In genomic region chr1:180386951-180387749, GRCm38 (mm10) we compare ENCODE assay signal across 8 mouse cellular contexts. TPM values are rescaled to one million over a fixed set of nuclear protein-coding genes. Genes with fewer than 3 reads are reported as not detected.
DNase-seq lines count a peak whose midpoint lies in the region; ATAC-seq and TF ChIP-seq lines count a peak whose summit lies in the region.

No protein-coding gene starts in this region.

- TF ChIP-seq CTCF in bone marrow macrophage, adult 2 months (IDR thresholded peaks at IDR 0.05; ENCODE audit: low read depth, low read length), result no peak
- peak; percentile 49; the same call in 1 of the 2 replicates for TF ChIP-seq CTCF in embryonic fibroblast, embryonic 13.5 days (IDR thresholded peaks at IDR 0.05; ENCODE audit: borderline replicate concordance, insufficient read depth, low read length)
- TF ChIP-seq CTCF in liver, adult 2 months (IDR thresholded peaks at IDR 0.05; ENCODE audit: low read depth, low read length), result peak; percentile 89

- no peaks in the 10 kb centered on the region for H3K36me3 ChIP-seq in heart, embryonic 11.5 days (ENCODE audit: control insufficient read depth, insufficient read depth, low read length)
- no peaks in the 10 kb centered on the region; the same call in 1 of the 2 replicates for H3K36me3 ChIP-seq in kidney, embryonic 16.5 days (ENCODE audit: insufficient read depth, low read length)
- H3K36me3 ChIP-seq in liver, adult 2 months (ENCODE audit: control insufficient read depth, insufficient read depth, low read length), result no peaks in the 10 kb centered on the region
- no peaks in the 10 kb centered on the region for H3K36me3 ChIP-seq in myocyte (ENCODE audit: control insufficient read depth, insufficient read depth)
- H3K36me3 ChIP-seq in splenic B cell, adult 2 months (ENCODE audit: control insufficient read depth, insufficient read depth, low read length, poor library complexity, severe bottlenecking), result peaks cover 3% of the 10 kb centered on the region; the same call in 1 of the 2 replicates

- TF ChIP-seq POLR2A in bone marrow macrophage, adult 2 months (IDR thresholded peaks at IDR 0.05; ENCODE audit: borderline replicate concordance, low read depth, low read length), result no peak
- peak; percentile 92 for TF ChIP-seq POLR2A in embryonic fibroblast, embryonic 13.5 days (IDR thresholded peaks at IDR 0.05; ENCODE audit: low read depth, low read length)
- TF ChIP-seq POLR2A in liver, adult 2 months (IDR thresholded peaks at IDR 0.05; ENCODE audit: extremely low read depth, insufficient read depth, low read length), result peak; percentile 70; the same call in 1 of the 2 replicates
- TF ChIP-seq POLR2A in myocyte (IDR thresholded peaks at IDR 0.05; ENCODE audit: insufficient read length, low read depth), result peak; percentile 61

- H3K79me2 ChIP-seq in liver, adult 2 months (ENCODE audit: control insufficient read depth, insufficient read depth, low read length), result no peaks in the 10 kb centered on the region
- H3K79me2 ChIP-seq in myocyte (ENCODE audit: control insufficient read depth, insufficient read depth), result no peaks in the 10 kb centered on the region

- peak overlapping the region; percentile 72 for H3K9ac ChIP-seq in heart, embryonic 11.5 days (ENCODE audit: low read depth, low read length)
- peak overlapping the region; percentile 69 for H3K9ac ChIP-seq in kidney, embryonic 16.5 days (replicated peaks; ENCODE audit: low read length)
- H3K9ac ChIP-seq in liver, adult 2 months (ENCODE audit: low read depth, low read length), result peak overlapping the region; percentile 67

- H3K4me2 ChIP-seq in heart, embryonic 11.5 days, result peak overlapping the region; percentile 75
- H3K4me2 ChIP-seq in kidney, embryonic 16.5 days (replicated peaks; ENCODE audit: low read depth, low read length), result peak overlapping the region; percentile 74
- peak overlapping the region; percentile 84 for H3K4me2 ChIP-seq in myocyte (ENCODE audit: low read depth)

- 2% methylated on average over 27 of the region's 27 CpGs for WGBS in heart, embryonic 11.5 days (ENCODE audit: insufficient replicate concordance)
- 1% methylated on average over 27 of the region's 27 CpGs for WGBS in kidney, embryonic 16.5 days
- 3% methylated on average over 27 of the region's 27 CpGs for WGBS in liver, adult 2 months

- H3K9me3 ChIP-seq in heart, embryonic 11.5 days (replicated peaks; ENCODE audit: control insufficient read depth, low read length), result no peaks in the 10 kb centered on the region
- H3K9me3 ChIP-seq in kidney, embryonic 16.5 days (ENCODE audit: low read length), result no peaks in the 10 kb centered on the region

- peak; percentile 99 for DNase-seq in 416B (ENCODE audit: low read depth)
- DNase-seq in liver, adult 2 months (ENCODE audit: extremely low read depth, low read depth, low spot score), result peak; percentile 93
- peak; percentile 99 for DNase-seq in splenic B cell, adult 2 months (ENCODE audit: low read depth, low spot score)

- peak; percentile 98 for ATAC-seq in heart, embryonic 11.5 days (replicated peaks; ENCODE audit: insufficient number of reproducible peaks, low FRiP score, low TSS enrichment)
- ATAC-seq in kidney, embryonic 16.5 days (ENCODE audit: low FRiP score, low TSS enrichment), result peak; percentile 98

- H3K4me1 ChIP-seq in bone marrow macrophage, adult 2 months (ENCODE audit: control insufficient read depth, insufficient read depth, low read length), result peaks cover 51% of the 10 kb centered on the region
- H3K4me1 ChIP-seq in embryonic fibroblast, embryonic 13.5 days (ENCODE audit: control insufficient read depth, insufficient read depth, low read length), result peaks cover 5% of the 10 kb centered on the region; the same call in 1 of the 2 replicates
- peaks cover 23% of the 10 kb centered on the region for H3K4me1 ChIP-seq in heart, embryonic 11.5 days (ENCODE audit: control insufficient read depth, insufficient read depth, low read length)
- H3K4me1 ChIP-seq in kidney, embryonic 16.5 days (ENCODE audit: insufficient read depth, low read length), result peaks cover 17% of the 10 kb centered on the region
- peaks cover 11% of the 10 kb centered on the region for H3K4me1 ChIP-seq in liver, adult 2 months (ENCODE audit: control insufficient read depth, insufficient read depth, low read length)

- H3K27ac ChIP-seq in bone marrow macrophage, adult 2 months (ENCODE audit: insufficient read depth, low read depth, low read length), result peak overlapping the region; percentile 92
- H3K27ac ChIP-seq in embryonic fibroblast, embryonic 13.5 days (ENCODE audit: insufficient read depth, low read length), result peak overlapping the region; percentile 80
- H3K27ac ChIP-seq in heart, embryonic 11.5 days (ENCODE audit: low read depth, low read length), result peak overlapping the region; percentile 86
- peak overlapping the region; percentile 91 for H3K27ac ChIP-seq in kidney, embryonic 16.5 days (ENCODE audit: low read length)
- H3K27ac ChIP-seq in liver, adult 2 months (replicated peaks; ENCODE audit: insufficient read depth, low read depth, low read length), result peak overlapping the region; percentile 80

- H3K4me3 ChIP-seq in bone marrow macrophage, adult 2 months (ENCODE audit: insufficient read depth, low read length), result peak overlapping the region; percentile 60
- H3K4me3 ChIP-seq in embryonic fibroblast, embryonic 13.5 days (ENCODE audit: insufficient read depth, low read length), result peak overlapping the region; percentile 43
- peak overlapping the region; percentile 46 for H3K4me3 ChIP-seq in heart, embryonic 11.5 days (ENCODE audit: low read depth, low read length)
- H3K4me3 ChIP-seq in kidney, embryonic 16.5 days (ENCODE audit: low read length), result peak overlapping the region; percentile 48
- peak overlapping the region; percentile 48 for H3K4me3 ChIP-seq in liver, adult 2 months (ENCODE audit: insufficient read depth, low read depth, low read length)
- H3K4me3 ChIP-seq in myocyte, result peak overlapping the region; percentile 19

- no peaks in the 10 kb centered on the region for H3K27me3 ChIP-seq in heart, embryonic 11.5 days (ENCODE audit: control insufficient read depth, insufficient read depth, low read length)
- H3K27me3 ChIP-seq in kidney, embryonic 16.5 days (ENCODE audit: insufficient read depth, low read length), result no peaks in the 10 kb centered on the region
- no peaks in the 10 kb centered on the region for H3K27me3 ChIP-seq in liver, adult 2 months (ENCODE audit: control insufficient read depth, insufficient read depth, low read length)
- no peaks in the 10 kb centered on the region for H3K27me3 ChIP-seq in myocyte (ENCODE audit: control insufficient read depth, insufficient read depth, insufficient read length)
- H3K27me3 ChIP-seq in splenic B cell, adult 2 months (ENCODE audit: control insufficient read depth, insufficient read depth, low read length, poor library complexity, severe bottlenecking), result no peaks in the 10 kb centered on the region

- no peak overlapping the region for H3ac ChIP-seq in myocyte (ENCODE audit: control insufficient read depth, insufficient read length)

TF ChIP-seq in myocyte, 11 proteins besides CTCF, POLR2A, EP300 and RAD21:
- TF ChIP-seq USF1 (IDR thresholded peaks at IDR 0.05; ENCODE audit: low read depth) (peak; percentile 4), REST (IDR thresholded peaks at IDR 0.05; ENCODE audit: insufficient read depth, insufficient read length) (no peak), TCF3 (IDR thresholded peaks at IDR 0.05; ENCODE audit: insufficient read length, low read depth) (no peak), POLR2AphosphoS2 (IDR thresholded peaks at IDR 0.05; ENCODE audit: insufficient read length, low read depth) (peak; percentile 74), SRF (IDR thresholded peaks at IDR 0.05; ENCODE audit: control insufficient read depth, insufficient read length, low read depth) (peak; percentile 54), MYOG (IDR thresholded peaks at IDR 0.05; ENCODE audit: control insufficient read depth in 1 of 3, insufficient read depth in 1 of 3, insufficient read length in 2 of 3, low read depth in 2 of 3) (peak in 1 of 3 experiments; percentile 15), MAX (IDR thresholded peaks at IDR 0.05; ENCODE audit: low read depth) (no peak), E2F4 (IDR thresholded peaks at IDR 0.05; ENCODE audit: insufficient read depth) (no peak), TCF12 (IDR thresholded peaks at IDR 0.05; ENCODE audit: insufficient read depth, poor library complexity, severe bottlenecking) (no peak), MYOD1 (IDR thresholded peaks at IDR 0.05; ENCODE audit: control insufficient read depth in 1 of 3, insufficient read length in 2 of 3, low read depth in 2 of 3) (no peak), CEBPB (IDR thresholded peaks at IDR 0.05; ENCODE audit: insufficient read depth, poor library complexity, severe bottlenecking) (no peak)

RNA-seq across cellular contexts. Expression of gene Itpkb, which starts 56.9 kb away (rescaled TPM):
- 24.4 and 28.6 TPM in 2 replicates for polyA plus RNA-seq in bone marrow macrophage, adult 2 months (2012; ENCODE audit: insufficient read depth, insufficient read length, missing spikeins)
- polyA plus RNA-seq in embryonic fibroblast, embryonic 13.5 days (2011; ENCODE audit: insufficient read length, low read depth, missing spikeins), result 9.7 and 12.5 TPM in 2 replicates
- 3.2 and 4.0 TPM in 2 replicates for polyA plus RNA-seq in heart, embryonic 11.5 days (2014; fragmentation: Nextera tagmentation; extraction: Ambion mirVana)
- polyA plus RNA-seq in kidney, embryonic 16.5 days (2015; fragmentation: Nextera tagmentation; extraction: Ambion mirVana), result 8.3 and 9.6 TPM in 2 replicates
- 3.7 and 6.0 TPM in 2 replicates for total RNA-seq in liver, adult 2 months (2014; rRNA removed)
- polyA plus RNA-seq in liver, adult 2 months (2012; rRNA removed), result 2.2 and 2.7 TPM in 2 replicates
- 1.1 TPM for polyA plus RNA-seq in myocyte (2012; fragmentation: generic; extraction: Trizol)

Comparison
In these comparisons a context has a peak if more than half of its experiments do, and no peak if none do; other contexts are left out.
1. Peak in every context shown above with its lines: DNase-seq, ATAC-seq, H3K4me3 ChIP-seq and H3K27ac ChIP-seq.